Mouse (Mus musculus) naive thymus-derived CD4-positive, alpha-beta T cell, adult 2 months (primary cell): Measurements from ENCODE around the gene Fem1b.

Source experiments
- DNase-seq: peaks from one replicate; pipeline ENCODE4 v3.0.0-alpha.2; 2011; ENCODE audit warnings: low read depth

The Fem1b gene

DNA sequence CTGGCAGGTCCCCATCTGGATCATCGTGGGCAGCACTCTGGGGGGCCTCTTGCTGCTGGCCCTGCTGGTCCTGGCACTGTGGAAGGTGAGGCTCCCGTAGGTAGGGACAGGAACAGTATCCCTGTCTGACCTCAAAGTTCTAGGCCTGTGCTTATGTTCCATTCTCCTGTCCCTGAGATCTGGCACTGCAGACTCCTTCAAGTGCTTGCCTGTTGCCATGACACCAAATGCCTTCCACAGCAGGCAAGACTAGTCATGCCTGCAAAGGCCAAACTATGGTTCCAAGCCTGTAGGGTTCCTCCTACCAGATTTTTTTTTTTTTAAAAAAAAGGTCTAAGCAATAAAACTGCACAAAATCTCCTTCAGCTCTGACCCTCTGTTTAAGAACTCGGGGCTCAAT is 29.8 kb downstream of the Fem1b start:
- DNase-seq: no peak

GRCm38 (mm10) chr9:62778721-62779120 is 33.0 kb downstream of the Fem1b start:
- no peak for DNase-seq

DNA sequence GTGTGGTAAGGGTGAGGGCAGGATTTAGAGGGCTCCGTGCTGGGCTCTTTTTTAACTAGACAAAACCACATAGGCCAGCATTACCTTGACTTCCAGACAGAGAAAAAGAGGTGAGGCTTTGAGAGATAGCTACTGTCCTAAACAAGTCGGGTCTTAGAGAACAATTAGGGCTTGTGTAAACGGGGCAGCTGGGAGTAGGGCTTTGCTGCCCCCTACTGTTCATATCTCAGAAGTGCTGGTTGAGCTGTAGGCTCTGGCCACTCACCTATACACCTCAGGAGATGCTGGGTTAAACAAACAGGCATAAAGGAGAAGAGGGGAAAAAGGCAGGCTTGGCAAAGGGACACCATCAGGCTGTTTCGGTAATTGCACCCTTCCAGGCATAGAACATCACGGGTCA is 34.3 kb downstream of the Fem1b start:
- peak; percentile 78 for DNase-seq

GRCm38 (mm10) chr9:62775464-62775863 is 36.3 kb downstream of the Fem1b start:
- DNase-seq: no peak

GRCm38 (mm10) chr9:62772746-62773145 is 39.0 kb downstream of the Fem1b start:
- no peak for DNase-seq

GRCm38 (mm10) chr9:62768361-62768760 is 43.4 kb downstream of the Fem1b start:
- DNase-seq: no peak

DNA sequence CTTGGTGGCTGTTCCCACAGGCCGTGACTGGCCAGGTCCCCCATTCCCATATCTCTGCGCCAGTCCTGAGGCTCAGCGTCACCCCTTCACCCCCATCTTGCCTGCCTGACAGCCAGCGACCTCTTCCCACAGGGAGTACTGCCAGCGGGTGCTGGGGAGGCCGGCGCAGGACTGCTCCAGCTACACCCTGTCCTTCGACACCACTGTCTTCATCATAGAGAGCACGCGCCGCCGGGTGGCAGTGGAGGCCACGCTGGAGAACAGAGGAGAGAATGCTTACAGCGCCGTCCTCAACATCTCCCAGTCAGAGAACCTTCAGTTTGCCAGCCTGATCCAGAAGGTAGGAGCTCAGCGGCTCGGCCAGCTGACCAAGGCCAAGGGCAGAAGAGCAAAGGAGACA is 44.3 kb downstream of the Fem1b start:
- no peak for DNase-seq

DNA sequence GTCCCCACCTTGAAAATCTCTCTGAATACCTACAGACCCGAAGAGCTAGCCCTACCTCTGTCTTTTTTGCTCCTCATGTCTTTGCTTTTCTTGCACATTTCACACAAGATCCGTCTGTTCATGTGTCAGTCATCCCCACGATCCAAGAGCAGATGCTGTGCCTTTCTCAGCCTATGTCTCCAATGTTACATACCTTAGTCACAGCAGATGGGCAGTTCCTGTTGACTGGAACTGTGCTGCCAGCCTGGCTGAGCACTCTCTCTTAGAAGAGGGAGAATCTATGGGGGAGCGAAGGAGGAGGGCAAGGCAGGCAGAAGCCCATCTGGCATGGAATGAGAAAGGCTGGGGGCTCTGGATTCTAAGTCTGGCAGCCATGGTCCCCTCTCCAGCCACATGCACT is 46.4 kb downstream of the Fem1b start:
- no peak for DNase-seq

GRCm38 (mm10) chr9:62763478-62763877 is 48.3 kb downstream of the Fem1b start:
- peak; percentile 48 for DNase-seq

GRCm38 (mm10) chr9:62759601-62760000 is 52.1 kb downstream of the Fem1b start:
- DNase-seq: no peak

- DNase-seq: no peak
Measured at GRCm38 (mm10) chr9:62758288-62758687, 53.4 kb downstream of the Fem1b start.

DNA sequence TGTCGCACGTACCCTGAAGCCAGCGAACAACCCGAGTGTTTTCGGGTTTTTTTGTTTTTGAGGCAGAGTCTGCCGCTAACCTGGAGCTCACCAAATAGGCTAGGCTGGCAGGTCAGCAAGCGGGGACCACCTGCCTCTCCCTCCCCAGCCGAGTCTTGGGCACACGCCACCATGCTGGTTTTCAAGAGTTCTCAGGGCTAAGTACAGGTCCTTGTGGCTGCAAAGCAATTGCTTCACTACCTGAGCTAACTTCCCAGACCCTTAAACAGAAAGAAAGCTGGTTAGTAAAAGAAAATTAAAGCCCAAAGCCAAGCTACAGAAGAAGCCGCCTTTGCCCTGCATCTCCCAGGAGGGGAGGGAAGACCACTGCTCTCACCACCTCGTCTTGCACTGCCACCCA is 61.4 kb downstream of the Fem1b start:
- DNase-seq: no peak

DNA sequence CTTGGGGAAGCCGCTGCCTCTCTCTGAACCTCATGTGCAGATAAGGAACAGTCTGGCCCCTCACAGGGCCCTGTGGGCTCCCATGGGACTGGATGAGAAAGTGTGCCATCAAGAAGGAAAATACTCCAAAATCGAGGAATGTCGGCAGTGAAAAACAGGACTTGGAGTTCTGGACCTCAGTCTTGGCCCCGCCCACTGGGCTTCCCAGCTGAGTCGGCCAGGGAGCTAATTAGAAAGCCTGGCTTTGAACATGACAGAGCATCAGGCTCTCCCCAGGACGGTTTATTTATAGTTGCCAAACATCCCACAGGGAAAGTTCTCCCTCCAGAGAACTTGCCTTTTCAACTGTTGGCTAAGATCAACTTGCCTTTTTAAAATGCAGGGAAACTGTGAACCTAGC is 62.1 kb downstream of the Fem1b start:
- no peak for DNase-seq

DNA sequence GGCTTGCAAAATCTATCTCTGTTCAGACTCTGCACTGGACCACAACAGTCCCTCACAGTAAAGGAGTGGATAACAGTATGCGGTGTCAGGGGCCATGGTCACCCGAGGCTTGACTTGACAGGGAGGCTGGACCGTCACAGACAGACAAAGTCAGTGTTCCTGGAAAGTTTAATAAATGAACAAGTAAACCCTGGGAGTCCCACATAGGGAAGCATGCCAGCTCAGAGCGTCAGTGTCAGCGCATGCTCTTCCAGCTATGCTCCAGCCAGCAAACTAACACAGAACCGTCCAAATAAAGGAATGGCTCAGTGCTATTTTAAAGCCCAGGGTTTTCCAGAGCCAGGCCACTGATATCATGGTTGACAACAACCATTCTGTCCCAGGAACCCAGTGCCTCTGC is 65.1 kb downstream of the Fem1b start:
- DNase-seq: no peak

DNA sequence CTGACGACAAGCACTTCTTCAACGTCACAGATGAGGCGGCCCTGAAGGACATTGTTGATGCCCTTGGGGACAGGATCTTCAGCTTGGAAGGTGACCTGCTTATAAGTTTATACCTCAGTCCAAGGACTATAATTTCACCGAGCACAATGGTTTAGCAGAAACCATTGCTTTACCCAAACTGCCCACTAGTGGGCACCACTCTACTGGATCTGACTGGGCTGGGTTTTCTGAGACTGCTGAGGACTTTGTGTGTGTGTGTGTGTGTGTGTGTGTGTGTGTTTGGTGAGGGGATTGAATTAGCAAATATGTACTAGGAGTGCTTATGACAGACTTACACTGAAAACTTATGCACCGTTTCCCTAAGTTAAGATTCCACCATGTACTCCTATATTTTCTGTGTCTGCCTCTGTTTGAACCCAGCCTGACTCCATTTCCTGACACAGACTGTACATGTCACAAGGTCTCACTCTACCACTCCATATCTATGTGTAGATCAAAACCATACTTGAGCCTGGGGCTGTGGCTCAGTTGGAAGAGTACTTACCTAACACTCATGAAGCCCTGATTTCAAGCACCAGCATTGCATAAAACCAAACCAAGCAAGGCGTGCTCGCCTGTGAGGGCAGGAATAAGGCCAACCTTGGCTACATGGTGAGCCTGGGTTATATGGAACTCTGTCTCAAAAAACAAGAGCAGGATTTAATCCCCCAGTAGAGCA is 67.0 kb downstream of the Fem1b start:
- peak; percentile 66 for DNase-seq
